Comparison of ENCODE assay signal across 9 mouse cellular contexts in genomic region chr5:104109516-104109915, GRCm38 (mm10). TPM values are rescaled to one million over a fixed set of nuclear protein-coding genes. Genes with fewer than 3 reads are reported as not detected.
DNase-seq lines count a peak whose midpoint lies in the region; ATAC-seq lines count a peak whose summit lies in the region.
"Had no signal": no experiment of that assay in that cellular context is flagged by ENCODE, and none has a peak within 500 bp of the region (broad histone marks: within the 10 kb centered on the region; RNA-seq: fewer than 3 reads in every experiment).

No protein-coding gene starts in this region.

- H3K4me2 ChIP-seq in heart, embryonic 13.5 days = peak overlapping the region; percentile 59
- H3K4me2 ChIP-seq in embryonic facial prominence, embryonic 12.5 days (replicated peaks) = peak overlapping the region; percentile 46
- H3K4me2 ChIP-seq in kidney, embryonic 15.5 days = peak overlapping the region; percentile 51
- peak overlapping the region; percentile 51 for H3K4me2 ChIP-seq in neural tube, embryonic 12.5 days (replicated peaks)

- H3K36me3 ChIP-seq in heart, embryonic 13.5 days = no peaks in the 10 kb centered on the region
- no peaks in the 10 kb centered on the region for H3K36me3 ChIP-seq in embryonic facial prominence, embryonic 12.5 days
- H3K36me3 ChIP-seq in kidney, embryonic 15.5 days = no peaks in the 10 kb centered on the region
- H3K36me3 ChIP-seq in neural tube, embryonic 12.5 days = no peaks in the 10 kb centered on the region

- H3K4me3 ChIP-seq in heart, embryonic 13.5 days = no peak overlapping the region
- H3K4me3 ChIP-seq in embryonic facial prominence, embryonic 12.5 days = no peak overlapping the region
- H3K4me3 ChIP-seq in kidney, embryonic 15.5 days (replicated peaks) = no peak overlapping the region
- no peak overlapping the region for H3K4me3 ChIP-seq in neural tube, embryonic 12.5 days

- no peak for DNase-seq in heart, postnatal 10 days
- no peak for DNase-seq in urinary bladder, adult 18-20 months (ENCODE audit: low spot score in 2 of 2)
- no peak for DNase-seq in cerebellum, adult 8-10 months
- DNase-seq in thymus, postnatal 0 days (ENCODE audit: low spot score) = no peak

- no peaks in the 10 kb centered on the region for H3K27me3 ChIP-seq in heart, embryonic 13.5 days (replicated peaks)
- no peaks in the 10 kb centered on the region for H3K27me3 ChIP-seq in embryonic facial prominence, embryonic 12.5 days
- no peaks in the 10 kb centered on the region for H3K27me3 ChIP-seq in kidney, embryonic 15.5 days
- H3K27me3 ChIP-seq in neural tube, embryonic 12.5 days (replicated peaks) = no peaks in the 10 kb centered on the region

- no peak for ATAC-seq in heart, embryonic 13.5 days (ENCODE audit: extremely low read depth, insufficient number of reproducible peaks, low FRiP score, low TSS enrichment)
- ATAC-seq in embryonic facial prominence, embryonic 12.5 days (ENCODE audit: insufficient number of reproducible peaks, insufficient read depth, low FRiP score, low TSS enrichment) = no peak
- ATAC-seq in kidney, embryonic 15.5 days (replicated peaks; ENCODE audit: low FRiP score) = peak; percentile 82
- ATAC-seq in neural tube, embryonic 12.5 days (ENCODE audit: low FRiP score, low read depth) = peak; percentile 57

- intact Hi-C loops in heart, postnatal 10 days (cut with DNase I) = no loop called here

- WGBS in heart, embryonic 13.5 days = 21% methylated on average over 3 of the region's 3 CpGs
- WGBS in embryonic facial prominence, embryonic 12.5 days = 36% methylated on average over 3 of the region's 3 CpGs
- 18% methylated on average over 3 of the region's 3 CpGs for WGBS in kidney, embryonic 15.5 days
- 13% methylated on average over 3 of the region's 3 CpGs for WGBS in neural tube, embryonic 12.5 days

- H3K9me3 ChIP-seq in heart, embryonic 13.5 days = no peaks in the 10 kb centered on the region
- H3K9me3 ChIP-seq in embryonic facial prominence, embryonic 12.5 days = no peaks in the 10 kb centered on the region
- no peaks in the 10 kb centered on the region for H3K9me3 ChIP-seq in kidney, embryonic 15.5 days (replicated peaks)
- no peaks in the 10 kb centered on the region for H3K9me3 ChIP-seq in neural tube, embryonic 12.5 days

- peak overlapping the region; percentile 78 for H3K27ac ChIP-seq in heart, embryonic 13.5 days (replicated peaks)
- H3K27ac ChIP-seq in embryonic facial prominence, embryonic 12.5 days = peak overlapping the region; percentile 67
- peak overlapping the region; percentile 86 for H3K27ac ChIP-seq in kidney, embryonic 15.5 days
- H3K27ac ChIP-seq in neural tube, embryonic 12.5 days = peak overlapping the region; percentile 60; the same call in 1 of the 2 replicates

- H3K4me1 ChIP-seq in heart, embryonic 13.5 days = peaks cover 69% of the 10 kb centered on the region
- peaks cover 51% of the 10 kb centered on the region for H3K4me1 ChIP-seq in embryonic facial prominence, embryonic 12.5 days
- peaks cover 57% of the 10 kb centered on the region for H3K4me1 ChIP-seq in kidney, embryonic 15.5 days
- peaks cover 69% of the 10 kb centered on the region for H3K4me1 ChIP-seq in neural tube, embryonic 12.5 days

- H3K9ac ChIP-seq in heart, embryonic 13.5 days = no peak overlapping the region
- H3K9ac ChIP-seq in embryonic facial prominence, embryonic 12.5 days = no peak overlapping the region
- H3K9ac ChIP-seq in kidney, embryonic 15.5 days = no peak overlapping the region
- no peak overlapping the region for H3K9ac ChIP-seq in neural tube, embryonic 12.5 days

RNA-seq across cellular contexts. Expression of gene Sparcl1, which starts 4.0 kb away (rescaled TPM):
- 45.7 and 47.3 TPM in 2 replicates for polyA plus RNA-seq in heart, embryonic 13.5 days (2015; fragmentation: Nextera tagmentation; extraction: Ambion mirVana)
- 100 to 1,000 TPM; 372 to 394 TPM for total RNA-seq in heart, postnatal 10 days (2021)
- polyA plus RNA-seq in embryonic facial prominence, embryonic 12.5 days (2016; fragmentation: Nextera tagmentation; extraction: Ambion mirVana) = 50.1 and 50.9 TPM in 2 replicates
- polyA plus RNA-seq in kidney, embryonic 15.5 days (2015; fragmentation: Nextera tagmentation; extraction: Ambion mirVana) = 47.6 and 68.2 TPM in 2 replicates
- 88.0 and 95.9 TPM in 2 replicates for polyA plus RNA-seq in neural tube, embryonic 12.5 days (2016; fragmentation: Nextera tagmentation; extraction: Ambion mirVana)
- 34.1 and 35.4 TPM in 2 replicates for polyA plus RNA-seq in thymus, postnatal 0 days (2015; fragmentation: Nextera tagmentation; extraction: Ambion mirVana)

RNA-seq across cellular contexts. Expression of gene Gm17660, which starts 32.1 kb away (rescaled TPM):
- polyA plus RNA-seq in heart, embryonic 13.5 days (2015; fragmentation: Nextera tagmentation; extraction: Ambion mirVana) = not detected in 2 replicates
- not detected for total RNA-seq in heart, postnatal 10 days (2021)
- not detected in 2 replicates for polyA plus RNA-seq in embryonic facial prominence, embryonic 12.5 days (2016; fragmentation: Nextera tagmentation; extraction: Ambion mirVana)
- polyA plus RNA-seq in kidney, embryonic 15.5 days (2015; fragmentation: Nextera tagmentation; extraction: Ambion mirVana) = 0.38 TPM in 1 of 2 replicates, not detected in the other
- polyA plus RNA-seq in neural tube, embryonic 12.5 days (2016; fragmentation: Nextera tagmentation; extraction: Ambion mirVana) = not detected in 2 replicates
- polyA plus RNA-seq in thymus, postnatal 0 days (2015; fragmentation: Nextera tagmentation; extraction: Ambion mirVana) = not detected in 2 replicates
- total RNA-seq: layer of hippocampus, postnatal 10 days had no signal

Comparison
In these comparisons a context has a peak if more than half of its experiments do, and no peak if none do; other contexts are left out.
1. ATAC-seq: peak in kidney, embryonic 15.5 days (single experiment) and neural tube, embryonic 12.5 days (single experiment); none in heart, embryonic 13.5 days (single experiment) and embryonic facial prominence, embryonic 12.5 days (single experiment).
2. Peak in every context shown above with its lines, with median percentiles within 50 percentile points of each other: H3K27ac ChIP-seq and H3K4me2 ChIP-seq.